Mouse (Mus musculus) liver, adult 2 months (tissue): ENCODE measurements around the gene Mpv17l2. TPM values are rescaled to one million over a fixed set of nuclear protein-coding genes. Genes with fewer than 3 reads are reported as not detected.

ENCODE experiments used
- DNase-seq: peaks from one replicate; pipeline ENCODE4 v3.0.0-alpha.2; 2011; ENCODE audit warnings: low read depth, low spot score; ENCODE audit errors: extremely low read depth
- H3K27ac ChIP-seq: fragments of 200-500 bp; replicated peaks from 2 replicates; pipeline ENCODE4 v1.5.1; 2012; ENCODE audit warnings: low read depth, mild to moderate bottlenecking, control low read depth, inconsistent platforms, low read length; ENCODE audit not compliant: insufficient read depth
- H3K27me3 ChIP-seq: fragments of 200-500 bp; 2 replicates; pipeline ENCODE4 v1.6.1; 2012; ENCODE audit warnings: mild to moderate bottlenecking, moderate library complexity, low read length, inconsistent platforms; ENCODE audit not compliant: control insufficient read depth, insufficient read depth
- H3K36me3 ChIP-seq: fragments of 200-500 bp; 2 replicates; pipeline ENCODE4 v1.6.1; 2012; ENCODE audit warnings: low read length, inconsistent platforms; ENCODE audit not compliant: control insufficient read depth, insufficient read depth
- H3K4me1 ChIP-seq: fragments of 200-500 bp; 2 replicates; pipeline ENCODE4 v1.6.1; 2011; ENCODE audit warnings: low read length; ENCODE audit not compliant: control insufficient read depth, insufficient read depth
- H3K4me3 ChIP-seq: fragments of 200-500 bp; 2 replicates; pipeline ENCODE4 v1.5.1; 2011; ENCODE audit warnings: low read depth, mild to moderate bottlenecking, control low read depth, low read length, moderate library complexity; ENCODE audit not compliant: insufficient read depth
- H3K79me2 ChIP-seq: fragments of 200-500 bp; 2 replicates; pipeline ENCODE4 v1.6.1; 2012; ENCODE audit warnings: inconsistent platforms, mild to moderate bottlenecking, low read length, moderate library complexity; ENCODE audit not compliant: control insufficient read depth, insufficient read depth
- H3K9ac ChIP-seq: fragments of 200-500 bp; 2 replicates; pipeline ENCODE4 v1.6.1; 2012; ENCODE audit warnings: low read depth, mild to moderate bottlenecking, control low read depth, inconsistent platforms, low read length
- CTCF ChIP-seq: fragments of 200-500 bp; IDR thresholded peaks from 2 replicates; pipeline ENCODE4 v1.5.1; 2011; ENCODE audit warnings: low read depth, low read length, control low read depth
- POLR2A ChIP-seq: fragments of 200-500 bp; IDR thresholded peaks from 2 replicates; pipeline ENCODE4 v1.6.1; 2011; ENCODE audit warnings: low read length, control low read depth; ENCODE audit not compliant: insufficient read depth; ENCODE audit errors: extremely low read depth
- WGBS: fragments of 180-500 bp; shearing (Covaris S2); methylation state at CpG from one replicate; pipeline ENCODE4 v1.1.7; 2018; 5-methylcytosine and 5-hydroxymethylcytosine counted together
- polyA plus RNA-seq: library from polyadenylated mRNA; depleted of rRNA; stranded (reverse); fragments of >200 nt; gene quantifications from 2 replicates; pipeline ENCODE4 v1.2.3, GENCODE M21; 2012
- total RNA-seq: library from RNA; depleted of rRNA; stranded (reverse); fragments of >200 nt; gene quantifications from 2 replicates; pipeline ENCODE4 v1.2.3, GENCODE M21; 2014

Mpv17l2 gene
- total and polyA plus RNA-seq, 2 experiments = 13.7 to 33.9 TPM

DNA sequence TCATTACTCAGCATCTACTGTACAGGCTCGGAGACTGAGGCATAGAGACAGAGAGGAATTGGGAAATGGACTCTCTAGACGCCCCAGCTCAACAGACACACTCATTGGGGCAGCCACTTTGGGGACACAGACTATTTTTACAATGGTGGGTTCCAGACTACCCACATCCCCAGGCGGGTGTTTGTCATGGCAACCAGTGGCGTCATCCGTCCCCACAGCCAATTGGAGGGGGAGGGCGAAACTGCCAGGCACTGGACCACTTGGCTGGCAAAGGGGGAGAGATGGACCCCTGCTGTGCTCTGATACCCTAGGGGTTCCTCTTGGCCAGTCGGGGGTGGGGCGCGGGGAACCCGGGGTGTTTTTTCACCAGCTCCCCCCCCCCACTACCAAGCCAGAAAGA, 39.9 kb upstream of the Mpv17l2 start:
- WGBS = 82% methylated on average over 10 of the region's 10 CpGs

DNA sequence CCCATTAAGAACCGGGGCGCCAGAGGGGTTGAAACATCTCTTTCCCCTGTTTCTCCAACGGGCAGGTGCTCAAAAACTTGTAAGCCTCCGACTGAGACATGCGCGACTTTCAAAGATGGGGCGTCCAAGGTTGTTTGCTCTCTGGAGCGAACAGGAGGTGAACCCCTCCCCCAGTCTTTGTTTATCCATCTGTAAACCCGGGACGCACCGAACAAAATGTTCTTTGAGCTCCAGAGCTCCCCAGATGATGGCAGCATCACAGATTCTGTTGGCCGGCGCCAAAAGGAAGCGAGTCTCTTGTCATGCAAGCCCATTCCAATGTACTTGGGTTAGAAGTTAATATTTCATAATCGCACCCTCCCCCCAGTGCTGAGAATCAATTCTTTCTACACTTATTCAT, 37.5 kb upstream of the Mpv17l2 start:
- H3K27ac ChIP-seq = peak overlapping the region; percentile 99
- H3K27me3 ChIP-seq = no peaks in the 10 kb centered on the region
- H3K4me3 ChIP-seq = peak overlapping the region; percentile 63
- H3K9ac ChIP-seq = peak overlapping the region; percentile 84
- H3K79me2 ChIP-seq = peaks cover 18% of the 10 kb centered on the region; the same call in 1 of the 2 replicates
- 6% methylated on average over 15 of the region's 15 CpGs for WGBS
- H3K36me3 ChIP-seq = no peaks in the 10 kb centered on the region
- DNase-seq = peak; percentile 99
- no peak for TF ChIP-seq POLR2A
- TF ChIP-seq CTCF = no peak
- H3K4me1 ChIP-seq = peaks cover 28% of the 10 kb centered on the region

More for the DNA sequence above, 39.9 kb upstream of the Mpv17l2 start:
- no peak overlapping the region for H3K4me3 ChIP-seq
- peaks cover 22% of the 10 kb centered on the region for H3K4me1 ChIP-seq
- TF ChIP-seq POLR2A (no peak), CTCF (no peak)
- no peaks in the 10 kb centered on the region for H3K27me3 ChIP-seq
- peaks cover 12% of the 10 kb centered on the region; the same call in 1 of the 2 replicates for H3K79me2 ChIP-seq
- no peaks in the 10 kb centered on the region for H3K36me3 ChIP-seq
- peak overlapping the region; percentile 64 for H3K27ac ChIP-seq
- no peak for DNase-seq
- H3K9ac ChIP-seq = no peak overlapping the region

DNA sequence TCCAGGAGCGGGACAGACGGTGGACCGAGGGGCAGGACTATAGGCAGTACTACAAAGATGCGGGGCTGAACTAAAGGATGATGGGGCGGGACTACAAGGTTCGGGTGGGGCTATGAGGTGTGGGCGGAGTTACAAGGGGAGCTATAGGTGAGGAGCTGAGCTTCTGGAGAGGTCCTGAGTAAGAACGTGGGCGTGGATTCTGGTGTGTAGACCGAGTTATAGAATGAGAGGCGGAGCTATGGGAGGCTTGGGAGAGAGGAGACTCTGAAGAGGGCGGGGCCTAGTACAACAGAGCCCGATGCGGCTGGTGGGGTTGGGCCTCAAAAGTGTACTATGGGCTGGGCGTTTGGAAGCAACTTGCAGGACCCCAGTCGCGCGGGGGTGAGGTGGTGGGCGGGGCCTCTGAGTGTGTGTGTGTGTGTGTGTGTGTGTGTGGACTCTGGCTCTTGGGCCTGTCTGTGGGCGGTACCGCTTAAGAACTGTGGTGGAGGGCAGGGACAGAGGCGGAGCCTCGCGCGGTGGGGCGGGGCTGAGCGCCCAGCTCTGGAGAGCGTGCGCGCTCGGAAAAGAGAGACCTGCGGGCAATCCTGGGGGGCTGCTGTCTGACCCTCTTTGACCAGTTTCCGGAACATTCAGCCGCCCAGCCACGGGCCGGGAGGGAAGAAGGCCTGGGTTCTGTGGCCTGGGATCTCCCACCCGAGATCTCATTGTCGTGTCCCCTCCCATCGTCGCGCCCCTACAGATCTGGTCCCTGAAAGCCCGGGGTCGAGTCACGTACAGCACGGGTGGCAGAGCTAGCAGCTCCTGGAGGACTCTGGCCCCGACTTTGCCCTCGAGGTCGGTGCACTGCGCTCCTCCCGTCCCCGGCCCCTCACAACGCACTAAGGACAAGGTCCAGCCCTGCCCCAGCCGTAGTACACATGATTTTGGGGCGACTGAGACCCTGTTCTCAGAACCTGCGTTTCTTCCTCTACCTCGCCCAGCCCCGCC, 36.6 kb upstream of the Mpv17l2 start:
- H3K4me1 ChIP-seq = peaks cover 27% of the 10 kb centered on the region
- under 1% methylated on average over 56 of the region's 57 CpGs for WGBS

DNA sequence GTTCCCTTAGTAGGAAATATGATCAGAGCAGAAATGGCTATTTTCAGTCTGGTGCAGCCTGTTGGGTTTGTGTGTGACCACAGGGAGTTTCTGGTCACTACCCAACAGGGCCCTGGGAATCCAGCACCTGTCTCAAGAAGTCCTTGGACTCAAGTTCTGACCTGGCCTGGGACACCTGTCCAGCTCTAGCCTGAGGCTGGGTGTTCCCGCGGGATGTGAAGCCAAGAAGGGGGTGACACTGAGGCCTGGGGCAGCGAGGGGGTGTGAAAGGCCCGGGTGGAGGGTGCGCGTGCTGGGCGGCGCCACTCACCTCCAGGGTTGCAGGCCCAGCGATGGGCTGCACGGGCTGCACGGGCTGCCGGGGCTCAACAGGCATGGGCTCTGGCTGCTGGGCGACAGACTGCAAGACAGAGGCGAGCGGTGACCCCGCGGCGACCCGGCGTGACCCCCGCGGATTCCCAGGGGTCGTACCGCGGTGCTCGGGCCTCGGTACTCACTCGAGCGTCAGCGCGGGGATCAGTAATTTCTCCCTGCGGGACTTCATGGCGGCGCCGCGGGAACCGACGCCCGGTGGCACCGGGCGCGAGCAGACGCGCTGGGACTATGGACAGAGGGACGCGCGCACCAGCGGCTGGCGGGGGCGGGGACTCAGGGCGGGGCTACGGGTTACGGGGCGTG, 35.8 kb upstream of the Mpv17l2 start:
- peak; percentile 51 for DNase-seq
- H3K27ac ChIP-seq = peak overlapping the region; percentile 77
- no peaks in the 10 kb centered on the region for H3K27me3 ChIP-seq
- no peaks in the 10 kb centered on the region for H3K36me3 ChIP-seq
- TF ChIP-seq CTCF = no peak
- peak; percentile 86 for TF ChIP-seq POLR2A
- H3K4me3 ChIP-seq = peak overlapping the region; percentile 79
- peaks cover 22% of the 10 kb centered on the region for H3K4me1 ChIP-seq
- 4% methylated on average over 54 of the region's 54 CpGs for WGBS
- H3K79me2 ChIP-seq = peaks cover 21% of the 10 kb centered on the region
- H3K9ac ChIP-seq = peak overlapping the region; percentile 86

More for the DNA sequence above, 36.6 kb upstream of the Mpv17l2 start:
- Histone ChIP-seq H3K27me3 (no peaks in the 10 kb centered on the region), H3K9ac (peak overlapping the region; percentile 84), H3K36me3 (no peaks in the 10 kb centered on the region), H3K27ac (peak overlapping the region; percentile 99), H3K4me3 (peak overlapping the region; percentile 79), H3K79me2 (peaks cover 17% of the 10 kb centered on the region; the same call in 1 of the 2 replicates)
- TF ChIP-seq POLR2A (peak; percentile 66), CTCF (no peak)
- peak; percentile 98 for DNase-seq

DNA sequence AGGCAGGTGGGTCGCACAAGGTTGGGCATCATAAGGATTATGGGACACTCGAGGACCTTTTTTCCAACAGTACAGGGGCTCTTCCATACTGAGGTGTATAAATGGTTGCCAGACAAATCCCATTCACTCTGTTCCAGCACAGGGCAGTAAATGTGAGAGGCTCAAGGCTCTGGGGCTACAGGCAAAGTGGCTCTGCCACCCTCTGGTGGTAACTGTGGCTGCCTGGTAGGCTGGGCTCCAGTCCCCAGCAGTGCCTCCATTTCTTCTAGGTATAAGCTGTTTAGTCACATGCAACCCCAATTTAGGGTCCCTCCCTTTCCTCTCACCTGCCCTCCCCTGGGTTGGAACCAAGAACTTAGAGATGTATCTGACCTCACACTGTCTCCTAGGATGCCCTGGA, 34.6 kb upstream of the Mpv17l2 start:
- Histone ChIP-seq H3K79me2 (peaks cover 33% of the 10 kb centered on the region), H3K27ac (peak overlapping the region; percentile 28; the same call in 1 of the 2 replicates), H3K4me1 (peaks cover 23% of the 10 kb centered on the region), H3K4me3 (no peak overlapping the region), H3K36me3 (no peaks in the 10 kb centered on the region), H3K27me3 (no peaks in the 10 kb centered on the region), H3K9ac (no peak overlapping the region)
- TF ChIP-seq POLR2A = no peak
- TF ChIP-seq CTCF = peak; percentile 37; the same call in 1 of the 2 replicates
- DNase-seq = no peak
- 93% methylated on average over 2 of the region's 2 CpGs for WGBS
